Mouse (Mus musculus) CD4-positive, CD25-positive, alpha-beta regulatory T cell, adult 2 months (primary cell): ENCODE results near the gene Erg.

Experiments
- DNase-seq: peaks from one replicate; pipeline ENCODE4 v3.0.0-alpha.2; 2012; ENCODE audit warnings: low read depth, low spot score

The Erg gene

DNA sequence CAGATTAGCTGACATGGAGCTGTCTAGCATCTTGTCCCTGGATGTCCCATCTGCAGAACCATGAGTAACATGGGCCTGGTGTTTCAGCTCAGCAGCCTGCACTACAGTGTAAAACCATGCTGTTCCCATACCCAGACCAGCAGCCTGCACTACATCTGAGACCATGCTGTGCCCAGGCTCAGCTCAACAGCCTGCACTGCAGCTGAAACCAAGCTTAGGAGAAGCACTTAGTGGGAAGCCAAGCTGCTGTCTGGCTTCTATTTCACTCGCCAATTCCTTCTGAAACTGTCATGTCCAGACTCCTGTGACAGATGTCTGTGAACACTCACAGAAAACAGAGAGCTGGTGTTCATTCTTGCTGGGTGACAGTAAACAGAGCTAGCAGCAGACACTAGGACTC, 195.6 kb downstream of the Erg start:
- no peak for DNase-seq

DNA sequence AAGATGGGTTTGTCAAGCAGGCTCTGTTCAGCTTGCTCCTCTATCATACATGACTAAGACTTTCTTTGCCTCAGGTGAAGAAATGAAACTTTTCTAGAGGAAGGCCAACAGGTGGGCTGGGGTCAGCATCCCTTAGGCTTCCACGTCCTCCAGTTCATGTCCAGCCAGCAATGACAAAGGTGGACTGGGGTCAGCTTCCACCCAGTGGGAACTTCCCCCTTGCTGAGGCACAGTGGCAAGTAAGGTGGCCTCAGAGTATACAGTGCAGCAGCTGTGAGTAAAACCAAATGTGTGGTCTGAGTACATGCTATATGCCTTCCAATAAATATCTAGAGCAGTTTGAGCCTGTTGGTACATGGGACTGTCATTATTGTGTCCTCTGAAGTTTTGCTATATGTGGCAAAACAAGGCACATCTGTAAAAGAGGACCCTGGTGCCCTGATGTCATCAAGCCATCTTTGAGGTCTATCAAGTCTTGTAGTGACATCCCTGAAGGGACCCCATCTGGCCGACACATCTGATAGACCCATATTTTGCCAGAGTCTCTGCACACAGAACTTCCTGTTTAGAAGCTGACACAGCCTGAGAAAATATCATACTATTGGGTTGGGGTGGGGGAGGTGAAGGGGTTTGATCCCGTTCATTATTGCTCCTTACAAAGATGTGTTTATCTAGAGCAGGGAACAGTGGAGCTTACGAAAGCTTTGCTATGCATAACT, 197.4 kb downstream of the Erg start:
- DNase-seq: no peak

DNA sequence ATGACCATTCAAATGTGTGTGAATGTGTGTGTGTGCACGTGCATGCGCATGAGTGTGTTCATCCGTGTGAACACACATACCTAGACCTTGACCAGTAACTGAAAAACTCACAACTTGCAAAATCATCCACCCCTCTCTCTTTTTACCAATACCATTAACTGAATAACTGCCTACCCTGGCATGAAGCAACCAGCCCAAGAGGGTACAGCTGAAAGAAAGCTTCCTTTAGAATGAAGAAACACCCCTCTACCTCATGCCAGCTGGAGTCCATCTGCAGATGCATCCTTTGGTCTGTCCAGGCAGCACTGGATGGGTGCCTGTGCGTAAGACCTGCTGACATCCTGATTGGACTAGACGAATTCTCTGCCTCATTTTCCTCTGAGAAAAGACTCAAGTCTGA, 198.1 kb downstream of the Erg start:
- no peak for DNase-seq

DNA sequence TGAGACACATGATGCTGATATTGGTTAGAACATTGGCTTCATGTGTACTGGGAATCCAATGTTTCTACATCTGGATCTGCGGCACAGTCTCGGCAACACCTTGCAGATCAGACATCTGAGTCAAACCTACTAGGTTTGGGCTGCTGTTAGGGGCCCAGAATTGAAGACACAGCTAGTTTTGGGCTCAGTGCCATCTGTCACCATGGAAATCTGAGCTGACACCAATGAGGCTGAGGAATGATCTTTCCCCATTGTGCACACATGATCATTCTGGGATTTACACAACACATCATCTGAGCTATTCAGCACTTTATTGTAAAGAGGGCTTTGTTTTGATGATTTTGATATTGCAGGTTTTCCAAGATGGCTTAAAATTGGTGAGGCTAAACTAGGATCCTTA, 199.4 kb downstream of the Erg start:
- DNase-seq: no peak

DNA sequence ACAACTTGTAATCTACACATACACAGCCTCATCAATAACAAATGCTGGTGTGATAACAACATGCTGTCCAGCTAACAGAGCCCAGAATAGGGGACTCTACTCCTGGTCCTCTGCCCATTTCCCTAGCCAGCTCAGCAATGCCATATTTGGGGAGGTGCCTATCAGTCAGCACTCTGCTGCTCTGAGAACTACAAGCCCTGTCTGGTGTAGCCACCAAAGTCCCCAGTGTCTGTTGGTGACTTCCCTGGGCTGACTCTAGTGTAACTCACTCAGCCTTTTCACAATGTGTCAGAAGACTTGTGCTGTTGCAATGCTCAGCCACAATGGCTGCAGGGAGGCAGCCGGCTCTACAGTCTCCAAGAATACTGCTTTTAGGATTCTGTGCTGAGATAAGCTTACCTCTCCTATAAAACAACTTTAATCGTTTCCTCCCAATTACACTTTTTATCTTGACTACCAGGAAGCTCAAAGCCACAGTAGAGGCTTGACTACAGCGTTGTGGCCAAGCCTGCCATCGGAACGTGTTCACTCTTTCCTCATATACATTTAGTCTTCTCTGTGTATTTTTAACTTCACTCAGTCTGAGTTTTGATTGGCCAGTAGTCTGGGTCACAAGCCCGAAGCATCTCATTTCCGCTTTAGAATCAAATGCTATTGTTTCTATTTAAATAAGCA, 201.0 kb downstream of the Erg start:
- DNase-seq: no peak

DNA sequence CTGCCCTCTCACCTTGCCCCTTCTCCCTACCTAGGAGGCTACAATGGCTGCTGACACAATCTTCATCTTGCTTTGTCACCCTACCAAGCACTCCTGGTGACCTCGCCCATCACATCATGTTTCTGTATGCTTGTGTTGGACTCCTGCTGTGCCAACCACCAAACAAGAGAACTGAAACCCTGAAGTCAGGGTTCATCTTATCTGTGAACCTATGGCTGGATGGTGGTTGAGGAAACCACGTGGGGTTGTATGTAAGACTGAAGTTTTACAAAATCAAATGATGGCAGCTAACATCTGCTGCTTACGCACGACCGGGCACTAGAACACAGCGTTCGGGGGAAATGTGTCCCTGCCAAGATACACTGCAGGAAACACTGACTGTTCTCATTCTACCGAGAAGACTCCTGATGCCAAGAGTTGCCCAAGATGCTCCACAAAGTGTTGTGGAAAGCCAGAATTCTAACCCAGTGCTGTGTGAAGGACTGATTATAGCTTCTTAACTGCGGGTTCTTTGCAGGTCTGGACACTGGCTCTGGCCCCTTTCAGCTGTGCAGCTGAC, 201.7 kb downstream of the Erg start:
- DNase-seq: no peak

DNA sequence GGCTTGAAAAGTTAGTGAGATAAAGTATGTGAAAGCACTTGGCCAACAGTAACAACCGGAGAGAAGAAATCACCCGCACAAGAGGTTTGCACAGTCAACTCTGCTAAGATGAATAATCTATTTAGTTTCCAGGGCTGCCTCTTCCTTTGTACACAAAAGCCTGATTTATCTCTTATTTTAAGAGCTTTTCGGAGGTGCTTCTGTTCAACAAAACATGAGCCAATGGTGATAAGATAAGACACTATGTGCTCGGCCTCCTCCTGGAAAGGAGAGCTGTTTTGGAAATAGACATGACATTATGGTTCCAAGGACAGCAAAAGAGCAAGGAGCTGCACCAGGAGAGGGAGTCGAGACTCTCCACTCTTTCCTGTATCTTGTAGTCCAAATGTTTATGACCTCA, 204.1 kb downstream of the Erg start:
- no peak for DNase-seq

DNA sequence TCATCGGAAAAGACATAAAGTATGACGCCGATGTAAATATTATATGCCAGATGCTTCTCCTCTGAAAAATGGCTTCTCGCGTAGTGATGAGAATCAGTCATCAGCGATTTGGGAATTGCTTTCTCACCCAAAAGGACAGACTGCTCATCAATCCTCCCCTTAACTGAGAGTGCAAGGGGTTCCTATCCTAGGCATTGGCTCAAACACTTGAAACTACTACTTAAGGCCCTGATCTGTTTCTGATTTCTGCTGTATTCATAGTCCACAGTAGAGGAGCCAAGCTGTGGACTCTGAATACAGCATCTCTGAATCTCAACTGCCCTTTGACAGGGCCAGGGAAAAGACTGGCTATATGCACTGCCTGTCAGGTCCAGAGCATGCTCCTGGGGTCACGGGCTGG, 209.6 kb downstream of the Erg start:
- DNase-seq: no peak

DNA sequence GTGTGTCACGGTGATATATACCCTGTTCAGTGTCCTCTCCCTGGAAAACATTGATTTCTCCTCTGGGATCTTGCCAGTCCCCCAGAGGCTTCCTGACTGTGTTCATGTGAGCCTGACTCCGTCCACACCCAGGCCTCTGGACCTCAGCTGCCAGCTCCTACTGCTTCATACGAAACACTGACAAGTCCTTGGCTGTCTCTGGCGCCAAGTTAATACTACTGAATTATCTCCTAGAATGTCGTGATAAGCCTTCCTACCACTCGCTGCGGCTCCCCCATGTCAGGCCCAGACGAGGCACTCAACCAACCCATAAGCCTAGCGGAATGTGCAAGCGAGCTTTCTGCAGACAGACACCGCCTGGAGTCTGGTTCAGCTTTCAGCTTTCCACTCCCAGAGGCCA, 210.0 kb downstream of the Erg start:
- no peak for DNase-seq

DNA sequence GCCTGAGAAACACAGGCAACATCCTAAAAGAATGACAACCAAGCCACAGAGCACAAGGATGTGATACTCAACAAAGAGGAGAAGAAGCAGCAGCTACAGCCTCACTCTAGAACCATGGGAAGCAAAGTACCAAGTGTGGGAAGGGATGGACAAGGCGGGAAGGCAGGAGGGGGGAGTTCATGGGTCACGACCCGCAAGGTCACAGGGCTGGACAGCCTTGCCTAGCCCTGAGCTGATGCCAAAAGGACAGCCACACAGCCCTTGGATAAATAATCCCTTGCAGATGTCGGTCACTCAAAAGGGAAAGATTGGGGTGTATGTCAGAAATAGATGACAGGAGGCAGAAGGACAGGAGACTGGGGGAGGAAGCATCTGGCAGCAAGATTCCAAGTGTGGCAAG, 211.7 kb downstream of the Erg start:
- no peak for DNase-seq

DNA sequence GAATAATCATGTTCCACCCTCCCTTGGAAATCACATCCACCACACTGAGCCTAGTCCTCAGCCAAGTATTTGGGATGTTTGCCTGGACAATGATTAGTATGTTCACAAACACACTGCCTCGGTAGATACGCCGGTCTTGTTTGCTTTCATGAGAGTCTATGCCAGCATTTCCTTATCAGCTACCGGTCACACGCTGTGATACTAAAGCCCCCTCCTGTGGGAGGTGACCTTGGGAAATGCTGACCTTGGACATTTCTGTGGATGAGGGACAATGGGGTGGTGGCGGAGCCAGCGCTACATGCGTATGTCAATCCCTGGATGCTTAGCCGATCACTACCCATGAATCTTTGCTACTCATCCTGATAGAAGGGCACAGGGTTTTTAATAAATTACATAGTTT, 213.4 kb downstream of the Erg start:
- DNase-seq: no peak

DNA sequence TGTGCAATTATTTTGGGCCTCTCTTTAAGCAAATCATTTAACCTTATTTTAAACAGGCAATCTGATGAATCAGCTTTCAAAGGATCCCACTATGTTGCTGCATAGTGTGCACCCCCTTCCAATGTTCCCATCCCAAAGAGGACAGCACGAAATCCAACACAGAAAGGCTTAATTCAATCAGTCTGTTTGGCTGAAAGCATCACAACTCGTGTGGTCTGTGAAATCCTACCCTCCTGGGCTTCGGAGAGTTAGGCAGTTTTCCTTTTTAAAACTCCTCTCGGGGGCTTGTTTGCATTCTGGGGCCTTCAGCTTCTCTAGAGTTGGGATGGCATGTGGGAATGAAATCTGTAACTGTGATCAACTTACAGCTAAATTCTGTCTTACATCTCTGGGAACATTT, 214.7 kb downstream of the Erg start:
- DNase-seq: no peak

DNA sequence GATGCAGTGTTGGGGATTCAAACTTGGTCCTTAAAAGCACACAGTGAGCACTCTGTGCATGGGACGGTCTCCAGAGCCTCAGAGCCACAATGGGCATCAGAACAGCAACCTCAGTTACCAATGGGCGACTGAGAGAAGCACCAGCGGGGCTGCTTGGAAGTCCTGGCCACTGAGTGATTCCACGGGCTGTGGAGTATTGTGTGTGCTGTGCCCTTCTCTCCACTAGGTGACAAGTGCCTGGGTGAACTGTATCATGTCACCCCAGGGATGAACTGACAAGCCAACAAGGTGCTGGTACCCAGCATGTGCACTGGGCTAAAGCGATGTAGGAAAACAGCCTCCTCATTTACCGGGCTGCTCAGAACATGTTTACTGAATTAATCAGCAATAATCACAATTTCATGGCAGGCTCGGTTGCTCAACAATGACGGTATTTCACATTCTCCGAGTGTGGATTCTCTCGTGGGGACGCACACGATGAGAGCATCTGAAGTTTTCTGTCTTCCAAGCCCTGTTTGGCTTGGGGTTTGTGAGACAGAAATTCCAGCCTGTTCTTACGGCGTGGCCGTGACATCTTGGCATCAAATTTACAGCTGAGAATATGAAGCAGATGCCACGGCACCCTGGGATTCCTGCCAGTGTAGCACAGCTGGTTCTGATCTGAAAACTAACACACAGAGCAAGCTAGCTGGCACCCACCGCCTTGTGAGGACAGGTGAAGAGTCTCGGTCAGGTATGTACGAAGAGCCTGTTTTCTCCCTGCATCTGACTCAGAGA, 219.2 kb downstream of the Erg start:
- DNase-seq: no peak

DNA sequence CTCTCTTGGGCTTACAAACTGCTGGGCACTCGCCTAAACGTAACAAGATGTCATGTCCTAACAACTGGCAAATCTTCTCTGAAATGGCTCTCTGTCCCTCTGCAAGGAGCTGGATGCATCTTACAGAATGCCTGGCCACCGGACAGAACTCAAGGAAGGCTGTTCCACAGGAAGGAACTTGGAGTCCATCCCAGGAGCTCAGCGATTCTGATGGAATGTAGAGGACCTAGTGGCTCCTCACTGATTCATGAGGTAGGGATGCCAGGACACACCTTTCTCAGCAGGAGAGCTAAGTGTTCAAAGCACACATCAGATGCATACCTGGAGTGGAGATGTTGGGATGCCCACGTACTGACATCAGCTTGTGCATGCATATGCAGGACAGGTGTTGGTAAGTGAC, 221.2 kb downstream of the Erg start:
- DNase-seq: no peak

DNA sequence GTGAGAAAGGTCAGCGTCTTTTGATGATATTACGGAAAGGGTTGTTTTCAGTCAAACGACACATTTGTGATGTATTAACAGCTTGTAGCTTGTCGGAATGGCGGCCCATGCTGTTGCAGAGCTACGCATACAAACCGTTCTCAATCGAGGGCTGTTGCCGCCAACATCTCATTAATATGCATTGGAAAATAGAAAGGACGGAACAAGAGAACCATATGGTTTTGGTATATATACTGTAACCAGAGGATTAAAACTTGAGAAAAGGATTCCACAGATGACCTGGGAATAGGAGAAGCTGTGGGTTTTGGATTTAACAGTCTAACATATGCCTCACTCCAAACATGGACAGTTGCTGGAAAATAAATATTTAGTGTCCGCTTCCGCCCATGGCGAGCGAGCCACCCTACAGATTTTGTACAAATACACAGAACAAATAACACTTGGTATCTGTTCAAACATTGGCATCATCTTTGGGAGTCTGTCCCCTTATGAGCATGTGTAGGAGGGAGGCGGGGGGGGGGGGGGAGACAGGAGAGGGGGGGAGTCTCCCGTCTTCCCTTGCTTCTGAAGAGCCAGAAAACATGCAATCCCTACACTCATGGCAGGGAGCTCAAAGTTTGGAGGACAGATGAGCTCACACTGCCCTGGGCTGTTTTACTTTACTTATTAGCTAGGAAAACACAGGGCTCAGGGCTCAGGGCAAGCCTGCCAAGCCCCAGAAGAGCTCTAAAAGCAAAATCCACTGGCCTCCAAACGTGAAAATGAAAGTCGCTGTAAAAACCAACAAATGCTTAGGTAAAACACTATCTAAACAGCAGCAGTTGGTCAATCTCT, 222.5 kb downstream of the Erg start:
- DNase-seq: no peak

DNA sequence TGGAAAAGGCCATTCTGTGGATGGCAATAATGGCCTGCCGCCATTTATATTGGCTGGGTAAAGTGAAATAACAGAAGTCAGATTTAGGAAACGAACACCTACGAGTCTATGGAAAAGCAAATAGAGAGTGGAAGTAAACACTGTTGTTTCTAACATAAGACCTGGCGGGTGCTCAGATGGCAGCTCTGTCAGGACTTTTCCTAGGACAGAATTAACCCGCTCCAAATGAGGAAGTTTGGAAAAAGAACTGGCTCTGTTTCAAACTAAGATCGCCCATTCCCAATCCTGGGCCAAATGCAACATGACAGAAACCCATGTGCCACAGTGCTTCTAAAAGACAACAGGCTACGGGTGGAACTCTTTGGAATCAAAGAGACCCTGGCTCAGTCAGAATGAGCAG, 224.4 kb downstream of the Erg start:
- DNase-seq: no peak

DNA sequence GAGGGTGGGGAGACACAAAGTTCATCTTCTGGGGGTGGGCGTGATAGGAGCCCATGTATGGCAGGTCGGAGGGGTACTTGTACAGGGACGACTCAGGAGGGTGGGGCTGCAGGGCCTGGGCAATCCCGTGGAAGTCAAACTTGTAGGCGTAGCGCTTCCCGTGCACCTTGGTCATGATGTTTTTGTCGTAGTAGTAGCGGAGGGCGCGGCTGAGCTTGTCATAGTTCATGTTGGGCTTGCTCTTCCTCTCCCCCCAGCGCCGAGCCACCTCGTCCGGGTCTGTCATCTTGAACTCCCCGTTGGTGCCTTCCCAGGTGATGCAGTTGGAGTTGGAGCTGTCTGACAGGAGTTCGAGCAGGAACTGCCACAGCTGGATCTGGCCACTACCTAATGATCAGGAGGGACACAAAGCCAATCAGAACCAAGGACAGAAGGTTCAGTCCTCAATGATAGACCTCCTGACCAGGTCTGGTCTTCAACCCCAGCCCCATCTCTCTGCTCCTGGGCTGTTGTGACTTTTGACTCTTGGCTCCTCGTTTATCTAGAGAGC, 225.4 kb downstream of the Erg start:
- DNase-seq: peak; percentile 70

DNA sequence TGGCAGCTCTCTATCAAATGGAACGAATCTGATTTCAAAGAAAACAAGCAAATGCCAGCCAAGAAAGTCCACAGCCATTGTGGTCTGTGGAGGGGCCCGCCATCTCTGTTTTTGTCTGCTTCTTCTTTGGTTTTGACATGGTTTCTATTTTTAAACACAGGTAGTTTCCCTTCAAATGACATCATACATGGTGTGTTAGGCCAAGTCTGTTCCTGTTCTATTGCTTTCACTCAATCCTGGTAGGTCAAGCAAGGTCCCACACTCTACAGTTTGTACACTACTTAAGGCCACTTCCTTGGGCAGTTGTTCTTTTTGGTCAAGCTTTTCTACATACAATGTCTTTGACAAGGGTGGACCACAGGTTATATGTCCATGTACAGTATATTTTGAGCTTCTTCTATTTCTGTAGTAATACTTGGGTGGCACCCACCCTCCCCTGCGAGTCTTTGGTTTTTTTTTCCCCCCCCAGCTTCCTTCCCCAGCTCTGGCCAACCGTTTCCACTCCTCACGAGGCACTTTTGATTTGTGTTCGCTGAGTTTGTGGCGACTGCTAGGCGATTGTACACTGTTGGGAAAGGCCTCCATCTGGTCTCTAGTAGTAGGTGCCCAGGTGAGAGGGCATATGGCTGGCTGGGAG, 226.1 kb downstream of the Erg start:
- DNase-seq: peak; percentile 73

DNA sequence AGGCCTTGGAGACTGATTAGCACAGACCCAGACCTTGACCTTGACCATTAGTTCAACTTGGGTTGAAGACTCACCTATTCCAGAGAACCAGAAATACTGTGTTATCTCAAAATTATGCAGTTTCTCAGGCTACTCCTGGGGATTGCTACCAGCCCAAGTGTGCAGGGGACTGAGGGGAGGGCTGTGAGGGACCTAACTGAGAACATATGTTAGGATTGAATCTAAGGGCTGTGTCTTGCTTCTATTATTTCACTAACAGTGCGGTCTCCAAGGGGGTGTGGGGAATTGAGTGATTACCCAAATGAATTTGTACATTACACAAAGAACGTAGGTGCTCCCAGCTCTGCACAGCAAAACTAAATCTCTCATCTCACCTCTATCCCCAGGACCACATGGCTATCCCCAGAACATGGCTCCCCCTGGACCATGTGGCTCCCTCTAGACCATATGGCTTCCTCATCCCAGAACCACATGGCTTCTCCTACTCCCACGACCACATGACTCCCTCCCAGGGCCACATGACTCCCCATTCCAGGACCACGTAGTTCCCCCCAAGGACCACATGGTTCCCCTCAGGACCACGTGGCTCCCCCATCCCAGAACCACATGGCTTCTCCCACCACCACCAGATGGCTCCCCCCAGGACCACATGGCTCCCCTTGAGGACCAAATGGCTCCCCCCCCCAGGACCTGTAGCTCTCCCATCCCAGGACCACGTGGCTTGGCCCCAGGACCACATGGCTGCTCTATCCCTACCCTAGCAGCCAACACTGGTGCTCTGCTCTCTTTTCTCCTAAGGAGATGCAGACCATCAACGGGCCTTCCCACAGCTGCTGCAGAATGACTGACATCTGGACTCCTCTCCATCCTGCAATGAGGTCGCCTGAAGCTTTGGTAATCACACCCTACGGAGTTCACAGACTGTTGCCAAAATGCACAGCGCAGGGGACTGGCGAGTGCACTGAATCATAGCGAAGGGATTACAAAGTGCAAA, 229.1 kb downstream of the Erg start:
- DNase-seq: no peak

DNA sequence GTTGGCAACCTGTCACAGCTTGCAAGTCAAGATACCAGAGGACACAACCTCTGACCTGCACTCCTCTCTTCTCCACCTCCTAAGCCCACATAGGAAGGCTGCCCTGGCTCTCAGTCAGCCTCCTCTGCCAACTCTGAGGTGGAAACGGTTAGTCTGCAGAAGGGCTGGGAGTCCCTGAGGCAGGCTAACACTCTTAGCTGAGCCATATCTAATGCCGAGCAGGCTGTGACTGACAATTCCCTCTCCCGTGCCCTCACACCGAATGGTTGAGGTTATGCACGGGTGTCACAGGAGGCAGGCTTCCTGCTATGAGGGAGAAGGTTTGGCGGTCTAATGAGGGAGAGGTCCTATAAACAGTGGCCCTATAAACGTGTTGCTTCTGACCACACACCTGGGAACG, 232.6 kb downstream of the Erg start:
- DNase-seq: no peak
